Mouse (Mus musculus): ENCODE data around the gene Ide. TPM values are rescaled to one million over a fixed set of nuclear protein-coding genes. Genes with fewer than 3 reads are reported as not detected.
"Not testable (repeated sequence)": the region's sequence is repeated elsewhere in the genome, so short reads cannot be mapped to it uniquely, and the experiment has no call there.

The Ide gene
- polyA plus RNA-seq, 1 experiment from 2014 or later, result 34.2 TPM

- H3K27ac ChIP-seq, result no peak overlapping the region
- peak; percentile 74 for ATAC-seq
- H3K27me3 ChIP-seq, result peaks cover 30% of the 10 kb centered on the region
- peaks cover 24% of the 10 kb centered on the region for H3K4me1 ChIP-seq (replicated peaks)
- peak overlapping the region; percentile 83 for H3K4me2 ChIP-seq (replicated peaks)
- H3K4me3 ChIP-seq (replicated peaks), result peak overlapping the region; percentile 49
- no peaks in the 10 kb centered on the region for H3K36me3 ChIP-seq
- no peaks in the 10 kb centered on the region for H3K9me3 ChIP-seq
- H3K9ac ChIP-seq (replicated peaks), result peak overlapping the region; percentile 65
- WGBS, result 4% methylated on average over 63 of the region's 63 CpGs
Observed at GRCm38 (mm10) chr19:37233561-37234539, 103.8 kb downstream of the Ide start.

GRCm38 (mm10) chr19:37232598-37232997, 105.1 kb downstream of the Ide start:
- not testable (repeated sequence) for H3K4me3 ChIP-seq (replicated peaks); H3K9me3 ChIP-seq; ATAC-seq; H3K4me2 ChIP-seq (replicated peaks); H3K27ac ChIP-seq; H3K9ac ChIP-seq (replicated peaks); H3K36me3 ChIP-seq
- 82% methylated on average over 9 of the region's 9 CpGs for WGBS
- H3K27me3 ChIP-seq, result peaks cover 30% of the 10 kb centered on the region
- H3K4me1 ChIP-seq (replicated peaks), result peaks cover 11% of the 10 kb centered on the region

- 83% methylated on average over 6 of the region's 6 CpGs for WGBS
- H3K27ac ChIP-seq, result no peak overlapping the region
- no peak overlapping the region for H3K9ac ChIP-seq (replicated peaks)
- no peaks in the 10 kb centered on the region for H3K27me3 ChIP-seq
- H3K4me3 ChIP-seq (replicated peaks), result no peak overlapping the region
- no peak overlapping the region for H3K4me2 ChIP-seq (replicated peaks)
- H3K4me1 ChIP-seq (replicated peaks), result no peaks in the 10 kb centered on the region
- no peaks in the 10 kb centered on the region for H3K9me3 ChIP-seq
- ATAC-seq, result no peak
- H3K36me3 ChIP-seq, result peaks cover 38% of the 10 kb centered on the region
Observed at GRCm38 (mm10) chr19:37225197-37225862, 112.3 kb downstream of the Ide start.

Other genes starting within 250 kb of the Ide start
- gene March5, start 130.3 kb downstream of the Ide start, polyA plus RNA-seq (2015; fragmentation: Nextera tagmentation; extraction: Ambion mirVana), result 119 and 126 TPM in 2 replicates
- 7.7 and 11.0 TPM in 2 replicates for gene Cpeb3, start 129.3 kb downstream of the Ide start, polyA plus RNA-seq (2015; fragmentation: Nextera tagmentation; extraction: Ambion mirVana)
- gene Kif11, start 38.6 kb upstream of the Ide start, polyA plus RNA-seq (2015; fragmentation: Nextera tagmentation; extraction: Ambion mirVana), result 27.1 and 29.0 TPM in 2 replicates
- gene Hhex, start 97.0 kb upstream of the Ide start, polyA plus RNA-seq (2015; fragmentation: Nextera tagmentation; extraction: Ambion mirVana), result 4.9 and 5.1 TPM in 2 replicates
- gene Exoc6, start 212.6 kb upstream of the Ide start, polyA plus RNA-seq (2015; fragmentation: Nextera tagmentation; extraction: Ambion mirVana), result 12.6 and 13.0 TPM in 2 replicates

Measured in midbrain, embryonic 13.5 days (tissue).